Mouse (Mus musculus) embryonic facial prominence, embryonic 12.5 days (tissue): ENCODE data around the gene Krtap3-2. TPM values are rescaled to one million over a fixed set of nuclear protein-coding genes. Genes with fewer than 3 reads are reported as not detected.

Source experiments
- ATAC-seq: fragments of 200-750 bp; cut with Nextera tagmentation; 2 replicates; pipeline ENCODE4 v1.8.0; 2017; ENCODE audit not compliant: insufficient number of reproducible peaks, insufficient read depth, low FRiP score, low TSS enrichment
- H3K27ac ChIP-seq: fragments of 300-500 bp; sonication (generic); 2 replicates; pipeline ENCODE4 v1.5.1; 2016; ENCODE audit warnings: mild to moderate bottlenecking
- H3K27me3 ChIP-seq: fragments of 300-500 bp; sonication (generic); 2 replicates; pipeline ENCODE4 v1.6.1; 2016; ENCODE audit warnings: mild to moderate bottlenecking, moderate library complexity
- H3K36me3 ChIP-seq: fragments of 300-500 bp; sonication (generic); 2 replicates; pipeline ENCODE4 v1.6.1; 2016; ENCODE audit warnings: mild to moderate bottlenecking
- H3K4me1 ChIP-seq: fragments of 300-500 bp; sonication (generic); 2 replicates; pipeline ENCODE4 v1.6.1; 2016
- H3K4me2 ChIP-seq: fragments of 300-500 bp; sonication (generic); replicated peaks from 2 replicates; pipeline ENCODE4 v1.6.1; 2016; ENCODE audit warnings: mild to moderate bottlenecking, moderate library complexity
- H3K4me3 ChIP-seq: fragments of 300-500 bp; sonication (generic); 2 replicates; pipeline ENCODE4 v1.5.1; 2016; ENCODE audit warnings: mild to moderate bottlenecking
- H3K9ac ChIP-seq: fragments of 300-500 bp; sonication (generic); 2 replicates; pipeline ENCODE4 v1.6.1; 2016; ENCODE audit warnings: mild to moderate bottlenecking, moderate library complexity
- H3K9me3 ChIP-seq: fragments of 300-500 bp; sonication (generic); 2 replicates; pipeline ENCODE4 v1.6.1; 2016; ENCODE audit warnings: mild to moderate bottlenecking, moderate library complexity
- WGBS: fragments of 180-500 bp; shearing (Covaris S2); methylation state at CpG from one replicate; pipeline ENCODE4 v1.1.7; 2016; 5-methylcytosine and 5-hydroxymethylcytosine counted together
- polyA plus RNA-seq: library from polyadenylated mRNA; unstranded; fragments of >200 nt; fragmentation: Nextera tagmentation; extraction: Ambion mirVana; gene quantifications from 2 replicates; pipeline ENCODE4 v1.2.1, GENCODE M21; 2016

Krtap3-2 gene
- polyA plus RNA-seq, 1 experiment from 2014 or later = not detected

GRCm38 (mm10) chr11:99562580-99562979 lies 5.9 kb upstream of the Krtap3-2 start:
- ATAC-seq = no peak
- 80% methylated on average over 6 of the region's 6 CpGs for WGBS

GRCm38 (mm10) chr11:99559366-99559765 lies 2.7 kb upstream of the Krtap3-2 start, which contains the start of gene Gm11939:
TSS of gene Gm11939 (minus strand) at chr11:99559466.
- Histone ChIP-seq H3K4me3 (no peak within 1 kb of the TSS), H3K4me1 (no peaks in the 10 kb centered on the region), H3K4me2 (no peak within 1 kb of the TSS), H3K9ac (no peak within 1 kb of the TSS), H3K36me3 (no peaks in the 10 kb centered on the region), H3K9me3 (no peaks in the 10 kb centered on the region), H3K27me3 (no peaks in the 10 kb centered on the region), H3K27ac (no peak within 1 kb of the TSS)
- no peak for ATAC-seq
- 89% methylated on average over 9 of the region's 9 CpGs for WGBS

More at GRCm38 (mm10) chr11:99562580-99562979, 5.9 kb upstream of the Krtap3-2 start:
- no peak overlapping the region for H3K27ac ChIP-seq
- no peak overlapping the region for H3K4me3 ChIP-seq
- no peaks in the 10 kb centered on the region for H3K36me3 ChIP-seq
- H3K27me3 ChIP-seq = no peaks in the 10 kb centered on the region
- no peaks in the 10 kb centered on the region for H3K4me1 ChIP-seq
- H3K4me2 ChIP-seq = no peak overlapping the region
- no peak overlapping the region for H3K9ac ChIP-seq
- no peaks in the 10 kb centered on the region for H3K9me3 ChIP-seq

GRCm38 (mm10) chr11:99557976-99558745 lies 1.5 kb upstream of the Krtap3-2 start:
- Histone ChIP-seq H3K4me3 (no peak overlapping the region), H3K9me3 (no peaks in the 10 kb centered on the region), H3K4me2 (no peak overlapping the region), H3K9ac (no peak overlapping the region), H3K27me3 (no peaks in the 10 kb centered on the region), H3K27ac (no peak overlapping the region), H3K36me3 (no peaks in the 10 kb centered on the region), H3K4me1 (no peaks in the 10 kb centered on the region)
- ATAC-seq = no peak
- WGBS = 68% methylated on average over 3 of the region's 3 CpGs

- Histone ChIP-seq H3K4me2 (no peak overlapping the region), H3K9me3 (no peaks in the 10 kb centered on the region), H3K27me3 (no peaks in the 10 kb centered on the region), H3K36me3 (no peaks in the 10 kb centered on the region), H3K9ac (no peak overlapping the region), H3K4me3 (no peak overlapping the region), H3K4me1 (no peaks in the 10 kb centered on the region), H3K27ac (no peak overlapping the region)
- 81% methylated on average over 2 of the region's 2 CpGs for WGBS
- no peak for ATAC-seq
These were observed 458 bp downstream of the Krtap3-2 start for GRCm38 (mm10) chr11:99556195-99556594.

GRCm38 (mm10) chr11:99550765-99551164 lies 5.9 kb downstream of the Krtap3-2 start, which contains the start of gene Krtap3-3:
TSS of gene Krtap3-3 (minus strand) at chr11:99550865.
- no peaks in the 10 kb centered on the region for H3K36me3 ChIP-seq

GRCm38 (mm10) chr11:99547892-99548291 lies 8.8 kb downstream of the Krtap3-2 start:
- no peak overlapping the region for H3K9ac ChIP-seq
- no peak overlapping the region for H3K4me2 ChIP-seq
- no peaks in the 10 kb centered on the region for H3K9me3 ChIP-seq
- H3K36me3 ChIP-seq = no peaks in the 10 kb centered on the region
- no peak for ATAC-seq
- no peak overlapping the region for H3K4me3 ChIP-seq
- H3K27ac ChIP-seq = no peak overlapping the region
- no peaks in the 10 kb centered on the region for H3K4me1 ChIP-seq
- H3K27me3 ChIP-seq = no peaks in the 10 kb centered on the region

More at GRCm38 (mm10) chr11:99550765-99551164, 5.9 kb downstream of the Krtap3-2 start, which contains the start of gene Krtap3-3:
- no peaks in the 10 kb centered on the region for H3K27me3 ChIP-seq
- 72% methylated on average over 4 of the region's 4 CpGs for WGBS
- no peak within 1 kb of the TSS for H3K27ac ChIP-seq
- no peak within 1 kb of the TSS for H3K4me3 ChIP-seq
- no peak for ATAC-seq
- no peaks in the 10 kb centered on the region for H3K9me3 ChIP-seq
- H3K4me1 ChIP-seq = no peaks in the 10 kb centered on the region
- H3K9ac ChIP-seq = no peak within 1 kb of the TSS
- no peak within 1 kb of the TSS for H3K4me2 ChIP-seq

GRCm38 (mm10) chr11:99539721-99540120 lies 16.9 kb downstream of the Krtap3-2 start:
- no peak for ATAC-seq
- H3K27me3 ChIP-seq = no peaks in the 10 kb centered on the region
- H3K27ac ChIP-seq = no peak overlapping the region
- 41% methylated on average over 9 of the region's 9 CpGs for WGBS
- H3K9ac ChIP-seq = no peak overlapping the region
- H3K9me3 ChIP-seq = no peaks in the 10 kb centered on the region
- H3K4me2 ChIP-seq = no peak overlapping the region
- H3K36me3 ChIP-seq = no peaks in the 10 kb centered on the region
- H3K4me3 ChIP-seq = no peak overlapping the region
- H3K4me1 ChIP-seq = no peaks in the 10 kb centered on the region

- no peak within 1 kb of the TSS for H3K4me3 ChIP-seq
- H3K36me3 ChIP-seq = no peaks in the 10 kb centered on the region
- H3K9me3 ChIP-seq = no peaks in the 10 kb centered on the region
- 80% methylated on average over 13 of the region's 13 CpGs for WGBS
- no peaks in the 10 kb centered on the region for H3K27me3 ChIP-seq
- H3K9ac ChIP-seq = no peak within 1 kb of the TSS
- H3K4me1 ChIP-seq = no peaks in the 10 kb centered on the region
- ATAC-seq = no peak
- no peak within 1 kb of the TSS for H3K4me2 ChIP-seq
- no peak within 1 kb of the TSS for H3K27ac ChIP-seq
These were observed 35.3 kb downstream of the Krtap3-2 start, which contains the start of gene Krt39 for GRCm38 (mm10) chr11:99521288-99521860. TSS of gene Krt39 (minus strand) at chr11:99521338.

- no peak for ATAC-seq
- no peak overlapping the region for H3K4me2 ChIP-seq
These were observed 42.6 kb downstream of the Krtap3-2 start for GRCm38 (mm10) chr11:99514098-99514497.

More at GRCm38 (mm10) chr11:99514098-99514497, 42.6 kb downstream of the Krtap3-2 start:
- no peaks in the 10 kb centered on the region for H3K9me3 ChIP-seq
- 79% methylated on average over 8 of the region's 8 CpGs for WGBS
- H3K36me3 ChIP-seq = no peaks in the 10 kb centered on the region
- no peaks in the 10 kb centered on the region for H3K27me3 ChIP-seq
- H3K9ac ChIP-seq = no peak overlapping the region
- no peak overlapping the region for H3K4me3 ChIP-seq
- no peaks in the 10 kb centered on the region for H3K4me1 ChIP-seq
- no peak overlapping the region for H3K27ac ChIP-seq

Other genes starting within 250 kb of the Krtap3-2 start
- not detected in 2 replicates for gene Krt25, start 233.9 kb downstream of the Krtap3-2 start, polyA plus RNA-seq
- gene Krt26, start 218.9 kb downstream of the Krtap3-2 start, polyA plus RNA-seq = not detected in 2 replicates
- not detected in 2 replicates for gene Krt27, start 205.7 kb downstream of the Krtap3-2 start, polyA plus RNA-seq
- 0.18 and 0.29 TPM in 2 replicates for gene Krt28, start 181.9 kb downstream of the Krtap3-2 start, polyA plus RNA-seq
- gene Krt10, start 167.5 kb downstream of the Krtap3-2 start, polyA plus RNA-seq = 34.6 and 35.3 TPM in 2 replicates
- not detected in 2 replicates for gene Krt12, start 134.6 kb downstream of the Krtap3-2 start, polyA plus RNA-seq
- 0.40 and 0.42 TPM in 2 replicates for gene Krt20, start 118.7 kb downstream of the Krtap3-2 start, polyA plus RNA-seq
- gene Krt23, start 63.7 kb downstream of the Krtap3-2 start, polyA plus RNA-seq = 0.61 and 2.4 TPM in 2 replicates
- not detected in 2 replicates for gene Krt39, start 35.5 kb downstream of the Krtap3-2 start, polyA plus RNA-seq
- gene Krt40, start 13.7 kb downstream of the Krtap3-2 start, polyA plus RNA-seq = not detected in 2 replicates
- gene Krtap3-3, start 6.0 kb downstream of the Krtap3-2 start, polyA plus RNA-seq = not detected in 2 replicates
- gene Gm11939, start 2.6 kb upstream of the Krtap3-2 start, polyA plus RNA-seq = not detected in 2 replicates
- not detected in 2 replicates for gene Krtap3-1, start 9.8 kb upstream of the Krtap3-2 start, polyA plus RNA-seq
- gene Krtap1-5, start 24.2 kb upstream of the Krtap3-2 start, polyA plus RNA-seq = not detected in 2 replicates
- not detected in 2 replicates for gene Krtap1-4, start 26.8 kb upstream of the Krtap3-2 start, polyA plus RNA-seq
- gene Krtap1-3, start 34.5 kb upstream of the Krtap3-2 start, polyA plus RNA-seq = not detected in 2 replicates
- gene Krtap9-3, start 41.3 kb upstream of the Krtap3-2 start, polyA plus RNA-seq = not detected in 2 replicates
- not detected in 2 replicates for gene Gm11938, start 46.5 kb upstream of the Krtap3-2 start, polyA plus RNA-seq
- gene Gm11937, start 53.3 kb upstream of the Krtap3-2 start, polyA plus RNA-seq = not detected in 2 replicates
- gene Krtap2-4, start 58.0 kb upstream of the Krtap3-2 start, polyA plus RNA-seq = not detected in 2 replicates
- not detected in 2 replicates for gene Gm11562, start 63.6 kb upstream of the Krtap3-2 start, polyA plus RNA-seq
- not detected in 2 replicates for gene Krtap4-1, start 71.4 kb upstream of the Krtap3-2 start, polyA plus RNA-seq
- not detected in 2 replicates for gene Krtap4-2, start 78.2 kb upstream of the Krtap3-2 start, polyA plus RNA-seq
- not detected in 2 replicates for gene Krtap4-7, start 87.2 kb upstream of the Krtap3-2 start, polyA plus RNA-seq
- not detected in 2 replicates for gene Gm11555, start 93.4 kb upstream of the Krtap3-2 start, polyA plus RNA-seq
- gene Gm11563, start 102.1 kb upstream of the Krtap3-2 start, polyA plus RNA-seq = not detected in 2 replicates
- not detected in 2 replicates for gene Krtap4-6, start 109.1 kb upstream of the Krtap3-2 start, polyA plus RNA-seq
- gene Gm14190, start 133.9 kb upstream of the Krtap3-2 start, polyA plus RNA-seq = not detected in 2 replicates
- gene Gm14180, start 177.4 kb upstream of the Krtap3-2 start, polyA plus RNA-seq = not detected in 2 replicates
- gene Gm11595, start 216.1 kb upstream of the Krtap3-2 start, polyA plus RNA-seq = not detected in 2 replicates
- gene Krtap4-8, start 223.9 kb upstream of the Krtap3-2 start, polyA plus RNA-seq = not detected in 2 replicates
- gene Krtap4-9, start 228.3 kb upstream of the Krtap3-2 start, polyA plus RNA-seq = not detected in 2 replicates
- gene Gm11596, start 236.6 kb upstream of the Krtap3-2 start, polyA plus RNA-seq = not detected in 2 replicates
- not detected in 2 replicates for gene Gm11569, start 242.1 kb upstream of the Krtap3-2 start, polyA plus RNA-seq
- not detected in 2 replicates for gene Gm11554, start 247.6 kb upstream of the Krtap3-2 start, polyA plus RNA-seq